Mouse (Mus musculus): ENCODE data around the gene Dynlt3. TPM values are rescaled to one million over a fixed set of nuclear protein-coding genes. Genes with fewer than 3 reads are reported as not detected.

The Dynlt3 gene
- polyA plus RNA-seq (2012; rRNA removed; ENCODE audit: low replicate concordance): 6.5 and 28.1 TPM in 2 replicates

DNA sequence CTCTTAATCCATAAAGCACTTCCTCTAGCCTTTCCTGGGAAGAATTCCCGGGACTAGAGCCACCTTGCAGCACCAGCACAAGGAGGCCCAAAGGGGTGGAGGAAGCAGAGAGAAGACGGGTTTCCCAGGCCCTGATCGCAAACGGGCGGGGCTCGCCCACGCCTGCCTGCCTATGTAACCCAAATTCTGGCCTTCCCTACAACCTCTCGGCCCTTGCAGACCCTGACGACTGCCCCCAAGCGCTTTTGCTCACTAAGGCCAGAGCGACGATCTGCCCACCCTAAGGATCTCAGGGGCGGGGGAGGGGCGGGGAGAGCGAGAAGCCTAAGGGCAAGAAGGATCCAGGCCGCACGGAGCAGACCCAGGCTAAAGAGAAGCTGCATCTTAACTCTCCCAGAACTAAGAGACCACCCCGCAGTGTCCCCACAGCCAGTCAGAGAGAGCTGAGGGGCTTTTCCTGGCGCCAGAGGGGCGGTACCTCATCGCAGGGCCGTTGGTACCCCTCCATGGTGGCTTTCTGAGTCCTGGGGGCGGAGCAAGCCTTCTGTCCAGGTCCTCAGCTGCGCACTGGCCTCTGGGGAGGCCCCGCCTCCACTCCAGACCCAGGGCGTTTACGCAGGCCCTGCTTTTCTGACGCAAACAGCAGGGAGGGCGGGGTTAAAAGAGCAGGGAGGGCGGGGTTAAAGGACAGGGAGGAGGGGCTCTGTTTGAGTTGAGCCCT lies at the start of gene Dynlt3:
Gene Dynlt3 (minus strand): TSS at position 613 of the 721 bp plus-strand sequence.

Other genes with a start within 250 kb of the Dynlt3 start
- 3.5 and 8.0 TPM in 2 replicates for gene Cybb, start 175.2 kb downstream of the Dynlt3 start, polyA plus RNA-seq (2012; rRNA removed; ENCODE audit: low replicate concordance)
- gene H2al1o, start 90.6 kb downstream of the Dynlt3 start, polyA plus RNA-seq (2012; rRNA removed; ENCODE audit: low replicate concordance): not detected in 2 replicates
- gene Hypm, start 183.9 kb upstream of the Dynlt3 start, polyA plus RNA-seq (2012; rRNA removed; ENCODE audit: low replicate concordance): not detected in 2 replicates
- gene H2al3, start 186.7 kb upstream of the Dynlt3 start, polyA plus RNA-seq (2012; rRNA removed; ENCODE audit: low replicate concordance): not detected in 2 replicates
- gene Sytl5, start 222.6 kb upstream of the Dynlt3 start, polyA plus RNA-seq (2012; rRNA removed; ENCODE audit: low replicate concordance): 0.08 and 0.10 TPM in 2 replicates